Mouse (Mus musculus): ENCODE measurements around the gene Ascc1.

DNA sequence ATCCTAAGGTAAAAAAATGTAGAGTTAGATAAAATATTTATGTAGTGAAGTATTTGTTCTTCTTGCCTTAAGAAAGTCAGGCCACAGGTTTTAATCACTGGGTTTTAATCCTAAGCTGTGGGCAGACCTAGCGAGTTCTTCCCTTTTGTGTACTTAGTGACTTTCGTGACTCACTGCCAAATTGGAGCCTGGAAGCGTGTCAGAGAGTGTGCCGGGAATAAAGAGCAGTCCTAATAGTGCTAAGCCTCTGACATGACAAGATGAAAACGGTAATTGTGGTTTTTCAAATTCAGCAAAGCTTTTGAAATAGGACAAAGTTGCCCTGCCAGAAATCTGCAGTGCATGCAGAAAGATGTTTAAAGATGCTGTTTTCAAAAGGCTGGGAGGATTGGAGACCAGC, 44.1 kb downstream of the Ascc1 start:
- TF ChIP-seq CTCF (IDR thresholded peaks at IDR 0.05; ENCODE audit: low read depth, low read length) (no peak), POLR2A (IDR thresholded peaks at IDR 0.05; ENCODE audit: borderline replicate concordance, low read depth, low read length) (no peak)

Measured in bone marrow macrophage, adult 2 months (primary cell).